21 mouse cellular contexts compared by ENCODE assay signal in the genomic region with DNA sequence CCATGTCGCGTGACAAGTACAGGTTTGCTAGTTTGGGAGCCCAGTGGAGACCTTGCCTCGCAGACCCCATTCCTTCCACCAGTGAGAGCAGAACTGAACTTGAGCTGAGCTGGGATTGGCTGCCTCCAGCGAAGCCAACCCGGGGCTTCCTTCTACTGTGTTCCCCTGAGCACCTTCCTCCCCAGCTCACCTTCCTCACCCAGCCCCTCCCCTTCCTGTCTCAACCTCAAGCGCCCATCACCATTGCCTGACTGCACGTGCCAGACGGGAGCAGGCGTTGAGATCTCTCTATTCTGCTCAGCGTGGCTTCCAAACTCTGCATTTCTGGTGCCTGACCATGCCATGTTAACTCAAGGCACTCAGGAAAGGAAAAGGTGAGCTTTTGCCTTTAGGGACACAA. TPM values are rescaled to one million over a fixed set of nuclear protein-coding genes. Genes with fewer than 3 reads are reported as not detected.
"Had no signal": no experiment of that assay in that cellular context is flagged by ENCODE, and none has a peak within 500 bp of the region (broad histone marks: within the 10 kb centered on the region; RNA-seq: fewer than 3 reads in every experiment).

No protein-coding gene starts in this region.

- ATAC-seq: midbrain, embryonic 16.5 days had no signal

- H3K9me3 ChIP-seq: midbrain, embryonic 10.5 days; neural tube, embryonic 15.5 days had no signal

- H3K4me3 ChIP-seq: midbrain, embryonic 10.5 days; neural tube, embryonic 15.5 days had no signal

- H3K27ac ChIP-seq: midbrain, embryonic 10.5 days; neural tube, embryonic 15.5 days had no signal

- H3K9ac ChIP-seq: lung, embryonic 14.5 days; neural tube, embryonic 15.5 days had no signal

- H3K36me3 ChIP-seq: midbrain, embryonic 10.5 days; neural tube, embryonic 15.5 days had no signal

- H3K4me1 ChIP-seq: neural tube, embryonic 15.5 days had no signal

- DNase-seq: kidney, adult 11 months; kidney, adult 9 months; kidney, postnatal 10 days; left cerebral cortex, postnatal 4 days; lung, embryonic 14.5 days; lung, postnatal 10 days; lung, postnatal 4 days; right cerebral cortex, adult 18-20 months; right cerebral cortex, postnatal 25 days had no signal

- H3K4me2 ChIP-seq: liver, embryonic 11.5 days; lung, embryonic 14.5 days; neural tube, embryonic 15.5 days had no signal

RNA-seq across cellular contexts. Expression of a gene that starts 15.5 kb away (rescaled TPM):
- total RNA-seq: layer of hippocampus, postnatal 25 days; left cerebral cortex, adult 8-10 months; left cerebral cortex, postnatal 4 days; megakaryocyte, adult 5-6 weeks had no signal
- polyA plus RNA-seq: intestine, embryonic 14.5 days; large intestine, adult 2 months; liver, embryonic 16.5 days; lung, embryonic 14.5 days; small intestine, adult 2 months; stomach, embryonic 16.5 days had no signal
